Mouse (Mus musculus): ENCODE measurements around the gene Mpst.

DNA sequence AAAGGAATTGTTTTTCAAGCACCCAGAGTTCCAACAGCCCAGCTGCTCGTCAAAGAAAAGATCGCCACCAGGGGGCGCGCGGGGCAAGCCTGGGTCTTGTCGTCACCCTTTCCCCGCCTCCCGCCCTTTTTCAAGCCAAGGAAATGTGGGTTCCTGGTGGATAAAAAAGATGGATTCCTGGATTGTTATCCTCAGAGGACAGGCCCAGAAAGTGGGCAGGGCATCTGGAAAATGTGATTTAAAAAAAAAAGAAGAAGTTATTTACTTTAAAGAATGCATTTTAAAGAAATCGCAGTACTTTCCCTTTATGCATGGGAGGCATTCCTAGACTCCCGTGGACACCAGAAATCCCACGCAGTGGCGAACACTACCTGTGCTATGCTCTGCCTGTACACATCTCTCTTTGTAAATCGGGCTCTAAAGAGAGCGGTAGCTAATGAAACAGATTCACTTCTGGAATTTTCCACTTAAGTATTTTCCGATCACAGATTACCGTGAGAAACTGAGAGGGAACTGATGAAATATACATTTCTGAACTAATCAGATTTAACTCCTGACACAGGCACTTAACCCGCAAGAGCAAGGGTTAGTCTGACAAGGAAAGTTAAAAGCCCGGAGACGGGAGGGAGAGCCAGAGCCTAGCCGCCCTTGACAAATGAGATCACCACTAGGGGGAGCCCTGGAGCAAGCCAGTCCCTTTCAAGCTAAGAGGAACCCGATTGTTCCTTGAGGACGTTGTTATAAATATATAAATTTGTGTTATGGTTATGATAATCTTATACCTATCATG is 41.7 kb downstream of the Mpst start:
- TF ChIP-seq RAD21 (IDR thresholded peaks at IDR 0.05; ENCODE audit: low read depth, low read length): peak; percentile 54
- no peak for TF ChIP-seq EP300 (IDR thresholded peaks at IDR 0.05; ENCODE audit: low read depth in 1 of 2, low read length in 2 of 2)
- no peak for TF ChIP-seq POLR2A (IDR thresholded peaks at IDR 0.05; ENCODE audit: control insufficient read depth in 1 of 2, insufficient read depth in 1 of 2, low read depth in 1 of 2, low read length in 2 of 2, poor library complexity in 1 of 2)
- TF ChIP-seq CTCF (IDR thresholded peaks at IDR 0.05 in 2 of 3, conservative IDR thresholded peaks at IDR 0.05 in 1 of 3; ENCODE audit: control insufficient read depth in 1 of 3, insufficient read depth in 1 of 3, low read depth in 2 of 3, low read length in 3 of 3, poor library complexity in 1 of 3, severe bottlenecking in 1 of 3): peak; percentile 78 to 96 (median 90)
- TF ChIP-seq USF2 (IDR thresholded peaks at IDR 0.05; ENCODE audit: borderline replicate concordance in 1 of 2, insufficient read depth in 1 of 2, low read depth in 1 of 2, low read length in 2 of 2): no peak
- TF ChIP-seq NRF1 (IDR thresholded peaks at IDR 0.05; ENCODE audit: insufficient read depth, low read depth, low read length, poor library complexity, severe bottlenecking): no peak
- no peak for TF ChIP-seq MEF2A (IDR thresholded peaks at IDR 0.05; ENCODE audit: extremely low read depth, insufficient replicate concordance, low read depth, low read length, poor library complexity, severe bottlenecking)
- no peak for TF ChIP-seq GATA1 (IDR thresholded peaks at IDR 0.05; ENCODE audit: low read depth, low read length)
- TF ChIP-seq SMC3 (IDR thresholded peaks at IDR 0.05; ENCODE audit: low read depth, low read length): peak; percentile 84
- no peak for TF ChIP-seq POLR2AphosphoS5 (IDR thresholded peaks at IDR 0.05; ENCODE audit: borderline replicate concordance, low read depth, low read length)
- TF ChIP-seq TAL1 (IDR thresholded peaks at IDR 0.05; ENCODE audit: low read length): no peak
